Mouse (Mus musculus) gastrocnemius, adult 18-20 months (tissue): ENCODE results near the gene 3425401B19Rik. TPM values are rescaled to one million over a fixed set of nuclear protein-coding genes. Genes with fewer than 3 reads are reported as not detected.

Experiments
- DNase-seq: peaks from one replicate; pipeline ENCODE4 v3.0.0; 2021; ENCODE audit warnings: low spot score
- total RNA-seq, 2 experiments: library from RNA; stranded (reverse); gene quantifications; 2 replicates each; pipeline ENCODE4 v1.2.3; 2021

The 3425401B19Rik gene
- total RNA-seq, 2 experiments from 2014 or later: 355 to 389 TPM

GRCm38 (mm10) chr14:32673178-32673577, 11.9 kb downstream of the 3425401B19Rik start:
- DNase-seq: no peak

GRCm38 (mm10) chr14:32663099-32663498, 22.0 kb downstream of the 3425401B19Rik start:
- peak; percentile 80 for DNase-seq

- DNase-seq: no peak
Observed at GRCm38 (mm10) chr14:32659781-32660180, 25.3 kb downstream of the 3425401B19Rik start.

- DNase-seq: no peak
Observed at GRCm38 (mm10) chr14:32638485-32638884, 46.6 kb downstream of the 3425401B19Rik start.

GRCm38 (mm10) chr14:32634015-32634682, 50.9 kb downstream of the 3425401B19Rik start:
- no peak for DNase-seq

GRCm38 (mm10) chr14:32632908-32633600, 52.0 kb downstream of the 3425401B19Rik start:
- no peak for DNase-seq

- DNase-seq: peak; percentile 13
Observed at GRCm38 (mm10) chr14:32628584-32628983, 56.5 kb downstream of the 3425401B19Rik start.

- DNase-seq: no peak
Observed at GRCm38 (mm10) chr14:32627271-32627670, 57.8 kb downstream of the 3425401B19Rik start.

GRCm38 (mm10) chr14:32624811-32625210, 60.3 kb downstream of the 3425401B19Rik start:
- DNase-seq: no peak

- no peak for DNase-seq
Observed at GRCm38 (mm10) chr14:32624245-32624644, 60.8 kb downstream of the 3425401B19Rik start.

- no peak for DNase-seq
Observed at GRCm38 (mm10) chr14:32617253-32617652, 67.8 kb downstream of the 3425401B19Rik start.

GRCm38 (mm10) chr14:32609392-32609791, 75.7 kb downstream of the 3425401B19Rik start:
- DNase-seq: peak; percentile 26

Other genes with a start within 250 kb of the 3425401B19Rik start
- gene Slc18a3, start 220.4 kb downstream of the 3425401B19Rik start, total RNA-seq: not detected
- gene Chat, start 219.3 kb downstream of the 3425401B19Rik start, total RNA-seq: not detected
- 1 to 10 TPM; 3.9 to 4.2 TPM for gene Ercc6, start 171.8 kb downstream of the 3425401B19Rik start, total RNA-seq
- not detected for gene Prrxl1, start 85.9 kb downstream of the 3425401B19Rik start, total RNA-seq
- gene Tmem273, start 100.7 kb upstream of the 3425401B19Rik start, total RNA-seq: not detected
- gene Fam170b, start 148.7 kb upstream of the 3425401B19Rik start, total RNA-seq: not detected
- gene Vstm4, start 171.5 kb upstream of the 3425401B19Rik start, total RNA-seq: 1 to 10 TPM; 3.0 to 3.2 TPM